Mouse (Mus musculus): ENCODE measurements at regions not wholly inside any gene's neighbourhood (a gene's known extent, or its start where the extent isn't known, plus 50 kb on each side); places are given as distances from the start of the nearest gene placed in this dataset.

DNA sequence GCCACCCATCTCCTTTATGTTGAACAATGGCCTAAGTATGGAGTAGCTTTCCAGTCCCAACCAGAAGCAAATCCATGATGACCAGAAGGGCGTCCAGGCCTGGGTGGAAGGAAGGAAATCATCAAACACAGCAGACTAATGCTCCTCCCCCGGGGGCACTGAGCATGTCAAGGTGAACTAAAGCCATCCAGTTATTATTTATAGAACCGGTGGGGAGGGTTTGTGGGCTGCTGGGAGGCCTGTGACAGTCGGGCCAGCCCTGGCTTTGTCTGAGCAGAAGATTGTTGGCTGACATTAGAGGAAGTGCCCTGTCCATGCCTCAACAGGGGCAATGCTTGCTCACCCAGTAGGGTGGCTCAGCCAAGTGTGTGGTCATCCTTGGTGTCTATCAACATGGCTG, 74.5 kb upstream of the Itga6 start:
- Histone ChIP-seq H3K4me1 (ENCODE audit: control insufficient read depth) (no peaks in the 10 kb centered on the region), H3K9me3 (ENCODE audit: control insufficient read depth, low read length) (no peaks in the 10 kb centered on the region), H3K4me3 (replicated peaks) (no peak overlapping the region), H3K27me3 (ENCODE audit: control insufficient read depth) (no peaks in the 10 kb centered on the region), H3K36me3 (ENCODE audit: control insufficient read depth) (no peaks in the 10 kb centered on the region)
- TF ChIP-seq TAL1 (IDR thresholded peaks at IDR 0.05; ENCODE audit: low read length) (no peak), GATA1 (IDR thresholded peaks at IDR 0.05; ENCODE audit: low read length) (no peak)

DNA sequence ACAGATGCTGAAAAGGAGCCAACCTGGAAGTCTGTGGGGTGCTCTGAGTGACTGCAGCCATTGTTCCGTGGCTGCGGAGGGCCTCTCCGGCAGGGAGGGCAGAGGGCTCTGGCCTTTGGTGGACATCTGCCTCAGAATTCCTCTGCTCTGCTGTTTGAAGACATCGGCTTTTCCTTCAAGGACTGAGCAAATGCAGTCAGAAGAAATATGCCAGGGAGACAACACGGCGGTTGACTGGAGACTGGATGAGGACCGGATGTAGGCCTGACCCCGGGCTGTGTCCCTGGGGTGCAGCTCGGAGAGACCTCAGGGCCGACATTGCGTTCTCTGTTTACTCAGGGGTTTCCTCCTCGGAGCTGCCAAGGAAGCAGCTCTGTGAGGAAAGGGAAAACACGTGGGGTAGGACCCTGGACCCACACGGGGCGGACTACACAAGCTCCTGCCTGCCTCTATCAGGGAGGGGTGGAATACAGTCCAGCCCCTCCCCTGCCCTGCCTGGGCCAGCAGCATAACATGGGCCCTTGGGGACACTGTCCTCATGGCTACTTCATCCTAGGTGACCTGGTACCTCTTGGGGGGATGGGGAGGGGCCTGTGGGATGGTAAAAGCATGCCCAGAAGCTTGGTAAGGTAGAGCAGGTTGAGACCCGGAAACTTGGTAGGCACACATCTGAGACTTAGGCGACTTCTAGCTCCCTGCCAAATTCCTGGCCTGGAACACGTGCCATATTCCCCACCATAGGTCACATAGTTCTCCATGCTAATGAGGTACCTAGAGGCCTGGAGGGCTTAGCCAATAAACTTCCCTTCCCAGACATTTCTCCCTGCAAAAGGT, 72.1 kb upstream of the Itga6 start:
- no peak for TF ChIP-seq TAL1 (IDR thresholded peaks at IDR 0.05; ENCODE audit: low read length)
- no peak for TF ChIP-seq GATA1 (IDR thresholded peaks at IDR 0.05; ENCODE audit: low read length)
- no peaks in the 10 kb centered on the region for H3K4me1 ChIP-seq (ENCODE audit: control insufficient read depth)
- no peaks in the 10 kb centered on the region for H3K27me3 ChIP-seq (ENCODE audit: control insufficient read depth)
- H3K36me3 ChIP-seq (ENCODE audit: control insufficient read depth) = no peaks in the 10 kb centered on the region
- H3K4me3 ChIP-seq (replicated peaks) = no peak overlapping the region
- no peaks in the 10 kb centered on the region for H3K9me3 ChIP-seq (ENCODE audit: control insufficient read depth, low read length)

DNA sequence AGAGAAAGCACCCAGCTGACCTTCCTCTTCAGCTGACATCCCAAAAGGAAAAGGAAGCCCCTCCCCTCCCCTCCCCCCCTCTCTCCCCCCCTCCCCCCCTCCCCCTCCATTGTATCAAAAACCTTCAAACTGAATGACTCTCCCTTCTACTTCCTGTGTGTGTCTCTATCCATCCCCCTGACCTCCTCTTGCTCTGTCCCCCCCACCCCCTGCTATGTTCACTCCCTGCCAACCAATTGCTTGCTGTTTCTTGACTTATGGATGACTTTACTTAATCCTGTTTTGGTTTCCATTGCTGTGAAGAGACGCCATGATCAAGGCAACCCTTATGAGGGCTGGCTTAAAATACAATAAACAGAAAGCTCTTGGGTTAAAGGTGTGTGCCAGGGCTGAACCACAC, 64.7 kb upstream of the Itga6 start:
- TF ChIP-seq GATA1 (IDR thresholded peaks at IDR 0.05; ENCODE audit: low read length) (no peak), TAL1 (IDR thresholded peaks at IDR 0.05; ENCODE audit: low read length) (no peak)
- Histone ChIP-seq H3K36me3 (ENCODE audit: control insufficient read depth) (no peaks in the 10 kb centered on the region), H3K4me1 (ENCODE audit: control insufficient read depth) (no peaks in the 10 kb centered on the region), H3K4me3 (replicated peaks) (no peak overlapping the region), H3K9me3 (ENCODE audit: control insufficient read depth, low read length) (no peaks in the 10 kb centered on the region), H3K27me3 (ENCODE audit: control insufficient read depth) (no peaks in the 10 kb centered on the region)

DNA sequence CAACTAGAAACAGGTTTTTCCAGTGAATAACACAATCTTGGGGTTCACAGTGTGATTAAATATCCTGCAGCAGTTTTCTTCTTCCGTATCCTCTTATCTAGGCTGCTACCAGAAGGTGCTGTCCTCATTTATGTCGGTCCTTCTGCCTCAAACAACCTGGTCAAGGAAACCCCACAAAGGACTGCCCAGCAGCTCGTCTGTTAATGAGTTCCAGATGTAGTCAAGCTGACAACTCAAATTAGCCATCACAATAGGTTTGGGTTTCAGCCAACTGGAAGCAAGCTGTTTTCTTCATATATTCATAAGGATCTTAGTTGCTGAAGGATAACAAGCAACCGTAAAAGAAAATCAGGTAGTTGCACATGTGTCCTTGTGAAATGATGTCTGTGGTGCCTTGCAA, 64.3 kb upstream of the Itga6 start:
- no peaks in the 10 kb centered on the region for H3K27me3 ChIP-seq (ENCODE audit: control insufficient read depth)
- no peaks in the 10 kb centered on the region for H3K9me3 ChIP-seq (ENCODE audit: control insufficient read depth, low read length)
- H3K4me1 ChIP-seq (ENCODE audit: control insufficient read depth) = no peaks in the 10 kb centered on the region
- no peak overlapping the region for H3K4me3 ChIP-seq (replicated peaks)
- TF ChIP-seq GATA1 (IDR thresholded peaks at IDR 0.05; ENCODE audit: low read length) (no peak), TAL1 (IDR thresholded peaks at IDR 0.05; ENCODE audit: low read length) (no peak)
- H3K36me3 ChIP-seq (ENCODE audit: control insufficient read depth) = no peaks in the 10 kb centered on the region

DNA sequence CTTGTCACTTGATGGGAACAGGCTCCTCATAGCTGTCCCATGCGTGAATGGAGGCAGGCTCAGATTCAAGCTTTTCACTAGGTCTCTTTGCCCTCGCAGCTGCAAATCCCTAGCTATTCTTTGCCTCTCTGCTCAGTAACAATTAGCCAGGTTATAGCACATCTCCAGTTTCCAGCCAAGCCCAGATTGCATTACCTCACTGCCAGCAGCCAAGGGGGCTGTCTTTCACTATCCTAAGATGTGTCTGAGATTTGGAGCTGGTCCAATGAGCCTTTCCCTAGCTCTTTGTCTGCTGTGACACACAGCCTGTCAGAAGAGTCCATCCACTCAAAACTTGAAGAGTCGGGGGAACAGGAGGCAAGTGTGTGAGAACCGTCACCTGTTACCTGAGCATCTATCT, 62.0 kb upstream of the Itga6 start:
- Histone ChIP-seq H3K9me3 (ENCODE audit: control insufficient read depth, low read length) (no peaks in the 10 kb centered on the region), H3K4me1 (ENCODE audit: control insufficient read depth) (no peaks in the 10 kb centered on the region), H3K27me3 (ENCODE audit: control insufficient read depth) (no peaks in the 10 kb centered on the region), H3K36me3 (ENCODE audit: control insufficient read depth) (no peaks in the 10 kb centered on the region), H3K4me3 (replicated peaks) (no peak overlapping the region)
- TF ChIP-seq GATA1 (IDR thresholded peaks at IDR 0.05; ENCODE audit: low read length) (no peak), TAL1 (IDR thresholded peaks at IDR 0.05; ENCODE audit: low read length) (no peak)

DNA sequence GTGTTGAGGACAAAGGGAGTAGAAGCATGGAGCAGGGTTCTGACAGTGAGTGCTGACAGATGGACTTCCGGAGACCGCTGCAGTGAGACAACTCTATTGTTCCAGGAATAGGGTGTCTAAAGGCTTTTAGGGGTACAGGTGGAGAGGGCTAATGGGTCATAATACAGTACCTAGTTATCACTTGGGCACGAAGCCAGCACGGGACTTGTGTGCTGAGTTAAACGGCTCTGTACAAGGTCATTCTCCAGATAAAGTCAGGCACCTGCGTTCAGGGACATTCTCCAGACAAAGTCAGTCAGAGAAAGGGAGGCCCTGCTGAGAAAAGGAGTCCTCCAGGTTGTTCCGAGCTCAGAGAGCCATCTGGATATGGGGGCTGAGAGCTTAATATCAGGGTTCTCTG, 60.2 kb upstream of the Itga6 start:
- Histone ChIP-seq H3K27me3 (ENCODE audit: control insufficient read depth) (no peaks in the 10 kb centered on the region), H3K4me1 (ENCODE audit: control insufficient read depth) (no peaks in the 10 kb centered on the region), H3K4me3 (replicated peaks) (no peak overlapping the region), H3K36me3 (ENCODE audit: control insufficient read depth) (no peaks in the 10 kb centered on the region), H3K9me3 (ENCODE audit: control insufficient read depth, low read length) (no peaks in the 10 kb centered on the region)
- TF ChIP-seq TAL1 (IDR thresholded peaks at IDR 0.05; ENCODE audit: low read length) (no peak), GATA1 (IDR thresholded peaks at IDR 0.05; ENCODE audit: low read length) (no peak)

DNA sequence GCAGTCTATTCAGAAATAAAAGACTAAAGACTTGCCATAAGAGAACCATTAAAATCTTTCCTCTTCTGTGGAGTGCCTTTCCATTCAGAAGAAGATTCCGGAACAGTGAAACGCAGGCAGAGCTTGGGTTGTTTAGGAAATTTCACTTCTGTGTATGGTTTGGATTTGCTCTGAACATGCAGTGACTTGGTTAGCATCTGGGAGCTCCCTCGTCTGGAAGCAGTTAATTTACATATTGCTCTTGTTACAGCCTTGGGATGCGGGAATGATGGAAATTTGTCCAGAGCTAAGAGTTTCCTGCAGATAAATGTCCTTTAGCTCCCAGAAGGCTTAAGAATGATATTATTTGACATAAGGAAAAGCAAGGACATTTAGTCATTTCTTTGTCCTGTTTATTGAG, 56.4 kb upstream of the Itga6 start:
- no peaks in the 10 kb centered on the region for H3K36me3 ChIP-seq (ENCODE audit: control insufficient read depth)

DNA sequence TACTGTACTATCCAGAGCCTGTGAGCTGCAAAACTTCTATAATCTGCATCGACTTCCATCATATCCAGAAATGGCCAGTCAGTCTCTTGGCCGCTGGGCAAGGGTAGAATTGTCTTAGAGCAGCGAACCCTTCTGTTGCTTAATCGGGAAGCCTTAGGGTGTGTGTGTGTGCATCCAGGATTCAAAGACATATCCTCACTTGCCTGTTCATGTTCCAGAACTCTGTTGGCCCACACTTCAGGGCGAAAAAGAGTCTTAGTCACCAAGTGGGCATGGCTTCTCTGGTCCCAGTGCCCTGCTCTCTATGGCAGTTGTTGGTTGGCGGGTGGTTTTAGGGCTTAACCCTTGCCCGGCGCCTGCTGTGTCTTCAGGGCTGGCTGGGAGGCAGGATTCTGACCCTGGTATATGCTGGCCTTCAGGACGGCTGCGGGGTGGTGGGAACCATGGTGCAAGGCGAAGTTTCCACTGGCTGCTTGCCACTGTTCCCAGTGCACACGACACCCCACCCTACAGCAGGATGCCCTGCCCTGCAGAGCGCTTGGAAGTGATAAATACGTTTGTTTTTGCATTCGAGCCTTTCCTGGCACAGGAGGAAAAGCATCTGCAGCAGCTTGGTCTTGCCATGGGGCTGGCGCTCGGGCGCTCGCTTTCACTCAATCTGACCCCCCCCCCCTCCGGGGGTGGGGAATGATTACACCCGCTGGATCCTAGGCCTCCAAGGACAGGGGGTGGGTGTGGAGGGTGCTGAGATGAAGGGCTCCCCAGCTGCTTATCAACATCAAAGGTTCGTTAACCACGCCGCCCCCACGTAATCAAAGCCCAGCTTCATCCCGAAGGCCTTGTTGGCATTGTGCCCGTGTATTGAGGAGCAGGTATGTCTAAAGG, 54.9 kb upstream of the Itga6 start:
- no peak for TF ChIP-seq TAL1 (IDR thresholded peaks at IDR 0.05; ENCODE audit: low read length)
- TF ChIP-seq GATA1 (IDR thresholded peaks at IDR 0.05; ENCODE audit: low read length) = no peak
- Histone ChIP-seq H3K9me3 (ENCODE audit: control insufficient read depth, low read length) (no peaks in the 10 kb centered on the region), H3K4me1 (ENCODE audit: control insufficient read depth) (peaks cover 5% of the 10 kb centered on the region; the same call in 1 of the 2 replicates), H3K4me3 (replicated peaks) (no peak overlapping the region), H3K27me3 (ENCODE audit: control insufficient read depth) (no peaks in the 10 kb centered on the region), H3K36me3 (ENCODE audit: control insufficient read depth) (no peaks in the 10 kb centered on the region)

More for the DNA sequence above, 56.4 kb upstream of the Itga6 start:
- Histone ChIP-seq H3K4me1 (ENCODE audit: control insufficient read depth) (peaks cover 5% of the 10 kb centered on the region; the same call in 1 of the 2 replicates), H3K27me3 (ENCODE audit: control insufficient read depth) (no peaks in the 10 kb centered on the region), H3K9me3 (ENCODE audit: control insufficient read depth, low read length) (no peaks in the 10 kb centered on the region), H3K4me3 (replicated peaks) (no peak overlapping the region)
- no peak for TF ChIP-seq GATA1 (IDR thresholded peaks at IDR 0.05; ENCODE audit: low read length)
- TF ChIP-seq TAL1 (IDR thresholded peaks at IDR 0.05; ENCODE audit: low read length) = no peak

DNA sequence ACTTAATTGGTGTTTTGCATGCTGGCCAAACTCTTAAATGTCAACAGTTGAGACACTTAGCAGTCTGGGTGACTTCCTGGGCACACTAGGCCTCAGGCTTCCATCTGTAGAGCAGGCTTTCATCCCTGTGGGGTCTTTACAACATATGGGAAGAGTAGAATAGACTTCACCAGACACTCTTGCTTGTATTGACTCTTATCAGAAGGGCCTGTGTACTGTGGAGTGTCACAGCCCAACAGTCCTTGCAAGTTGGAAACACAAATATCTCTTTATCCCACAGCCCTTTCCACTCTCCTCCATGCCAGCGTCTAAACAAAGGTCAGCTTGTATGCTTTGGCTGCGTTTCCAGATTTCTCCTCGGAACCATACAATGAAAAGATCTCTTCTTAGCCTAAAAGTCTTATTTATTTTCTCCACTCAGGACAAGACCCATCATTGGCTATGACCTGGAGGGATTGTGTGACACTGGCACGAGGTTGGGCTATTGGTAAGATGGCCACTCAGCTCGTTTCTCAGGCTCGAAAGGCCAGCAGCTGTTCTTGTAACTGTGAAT, 50.6 kb upstream of the Itga6 start:
- TF ChIP-seq GATA1 (IDR thresholded peaks at IDR 0.05; ENCODE audit: low read length) = no peak
- no peak for TF ChIP-seq TAL1 (IDR thresholded peaks at IDR 0.05; ENCODE audit: low read length)
- H3K4me3 ChIP-seq (replicated peaks) = no peak overlapping the region
- H3K36me3 ChIP-seq (ENCODE audit: control insufficient read depth) = no peaks in the 10 kb centered on the region
- peaks cover 5% of the 10 kb centered on the region; the same call in 1 of the 2 replicates for H3K4me1 ChIP-seq (ENCODE audit: control insufficient read depth)
- H3K9me3 ChIP-seq (ENCODE audit: control insufficient read depth, low read length) = no peaks in the 10 kb centered on the region
- H3K27me3 ChIP-seq (ENCODE audit: control insufficient read depth) = no peaks in the 10 kb centered on the region

Data from erythroblast, embryonic 14.5 days (primary cell).